Mouse (Mus musculus) monocyte, adult 5-6 weeks (primary cell): ENCODE measurements at regions not wholly inside any gene's neighbourhood (a gene's known extent, or its start where the extent isn't known, plus 50 kb on each side); places are given as distances from the start of the nearest gene placed in this dataset.
A peak's percentile ranks its signal among the peaks of the same experiment; 100 is the strongest.

Source experiments
- ATAC-seq: fragments of 153-309, 156-312 bp; replicated peaks from 2 replicates; pipeline ENCODE4 v1.8.0; 2017; ENCODE audit warnings: mild to moderate bottlenecking; ENCODE audit not compliant: low TSS enrichment, insufficient number of reproducible peaks, severe bottlenecking, poor library complexity, low FRiP score

DNA sequence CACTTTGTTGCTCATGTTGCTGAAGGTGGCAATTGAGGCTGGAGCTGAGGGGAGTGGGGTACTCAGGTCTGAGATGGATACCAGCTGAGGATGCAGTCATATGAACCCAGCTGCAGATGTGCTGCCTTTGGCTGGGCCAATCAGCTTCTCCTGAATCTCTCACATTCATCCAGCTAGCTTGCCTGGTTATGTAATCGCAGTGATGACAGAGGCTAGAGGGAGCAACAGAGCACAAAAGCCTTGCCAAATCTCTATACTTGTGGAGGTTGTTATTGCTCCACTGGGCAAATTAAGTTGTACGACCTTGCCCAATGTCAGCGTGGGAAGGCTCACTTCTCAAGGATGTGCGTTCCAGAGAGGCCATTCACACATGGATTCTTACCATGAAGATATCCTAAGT, 179.5 kb downstream of the Icos start:
- no peak for ATAC-seq

DNA sequence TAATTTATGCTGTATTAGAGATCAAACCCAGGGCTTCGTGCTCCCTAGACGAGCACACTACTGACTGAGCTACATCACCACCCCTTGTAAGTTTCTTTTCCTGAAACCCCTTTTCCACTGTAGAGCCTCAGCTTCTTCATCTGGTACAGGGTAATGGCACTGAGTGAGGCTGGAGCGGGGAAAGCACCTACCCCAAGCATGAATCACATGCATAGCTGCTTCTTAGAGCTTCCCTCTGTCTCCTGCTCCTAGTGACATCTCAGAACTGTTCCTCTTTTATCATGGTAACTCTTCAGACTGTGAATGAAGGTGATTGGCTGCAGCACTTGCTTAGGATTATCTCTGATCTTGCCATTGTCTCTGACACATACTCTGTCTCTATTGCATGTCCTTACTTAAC, 182.8 kb downstream of the Icos start:
- ATAC-seq = no peak

DNA sequence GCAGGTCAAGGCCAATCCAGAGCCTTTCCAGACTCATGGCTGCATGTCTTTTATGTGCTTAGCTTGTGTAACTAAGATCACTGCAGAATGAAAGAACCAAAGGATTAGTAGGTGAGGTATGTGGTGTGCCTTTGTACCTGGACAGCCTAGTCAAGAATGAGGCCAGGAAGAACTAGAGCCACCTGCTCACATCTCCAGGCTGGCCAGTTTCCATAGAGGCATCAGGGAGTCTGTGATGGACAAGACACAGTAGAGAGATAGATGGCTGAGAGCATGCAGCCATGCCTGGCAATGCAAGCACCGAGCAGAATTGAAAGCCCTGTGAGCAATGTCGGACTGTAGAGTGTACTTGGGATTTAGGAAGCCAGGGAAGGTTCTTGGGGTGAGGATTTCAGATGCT, 186.5 kb downstream of the Icos start:
- ATAC-seq = no peak

DNA sequence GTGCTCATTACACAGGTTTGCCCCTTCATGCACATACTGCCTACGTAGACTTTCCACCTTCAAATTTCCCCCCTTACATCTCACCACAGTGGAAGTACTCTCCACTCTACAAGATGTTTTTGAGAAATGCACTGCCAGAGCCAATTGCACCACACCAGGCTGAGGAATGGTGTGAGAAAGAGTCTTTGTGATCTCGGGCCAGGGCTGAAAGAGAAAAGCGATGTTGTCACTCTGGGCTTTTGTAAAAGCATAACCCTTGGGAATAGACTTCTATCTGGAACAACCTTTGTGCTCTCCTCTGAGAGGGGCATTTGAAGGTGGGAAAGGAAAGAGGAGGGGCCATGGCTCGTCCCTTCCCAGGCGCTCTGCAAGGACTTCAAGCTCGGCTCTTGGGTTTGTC, 194.2 kb downstream of the Icos start:
- ATAC-seq = no peak

DNA sequence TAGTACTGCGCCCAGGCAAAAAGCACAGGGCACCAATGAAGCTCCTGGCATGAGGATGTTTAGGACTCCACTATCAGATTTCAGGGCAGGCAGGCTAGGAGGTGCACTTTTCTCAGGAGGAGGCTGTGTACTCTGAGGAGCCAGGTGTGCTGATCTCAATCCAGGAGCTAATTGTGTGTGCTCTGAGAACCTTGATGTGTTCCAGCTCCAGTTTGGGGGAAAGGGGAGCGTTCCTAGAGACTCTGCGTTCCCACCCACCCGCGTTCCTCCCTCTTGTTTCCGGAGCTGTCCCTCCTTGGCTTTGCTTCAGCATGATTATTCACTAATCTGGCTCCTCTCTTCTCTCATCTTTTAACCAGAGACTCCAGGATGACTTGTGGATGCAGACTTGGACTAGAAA, 195.2 kb downstream of the Icos start:
- ATAC-seq = no peak

DNA sequence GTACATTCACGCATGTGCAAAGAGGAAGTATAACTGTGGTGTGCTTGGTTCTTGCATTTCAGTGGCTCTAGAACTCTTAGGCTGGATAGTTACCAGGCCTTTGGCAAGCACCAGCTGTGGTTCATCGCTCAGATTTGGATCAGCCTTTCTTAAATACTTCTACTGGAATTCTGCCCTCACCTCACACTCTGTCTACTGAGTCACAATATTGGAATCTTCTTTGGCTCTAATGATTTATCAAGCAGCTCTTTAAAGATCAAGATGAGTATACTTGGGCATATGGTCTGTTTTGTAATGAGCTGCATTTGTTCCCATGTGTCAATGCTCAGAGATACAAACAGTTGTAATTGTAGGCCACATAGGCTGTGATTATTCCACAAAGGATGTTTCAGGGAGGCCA, 197.5 kb downstream of the Icos start:
- no peak for ATAC-seq

DNA sequence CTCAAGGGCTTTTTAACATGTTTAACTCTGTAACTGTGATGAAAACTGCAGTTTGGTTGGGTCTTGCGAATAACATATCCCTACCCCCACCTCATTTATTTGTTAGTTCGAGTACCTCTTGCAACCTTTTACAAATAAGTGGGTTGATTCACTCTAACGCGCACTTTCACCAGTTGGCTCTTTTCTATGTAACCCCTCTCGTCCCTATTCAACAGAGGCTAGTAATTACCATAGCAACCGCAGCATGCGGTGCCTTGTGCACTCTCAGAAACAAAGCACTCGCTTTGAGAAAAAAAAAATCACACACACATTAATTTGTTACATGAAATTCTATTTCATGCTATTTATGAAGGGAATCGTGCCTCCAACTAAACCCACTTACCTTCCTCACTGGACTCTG, 201.7 kb downstream of the Icos start:
- no peak for ATAC-seq

DNA sequence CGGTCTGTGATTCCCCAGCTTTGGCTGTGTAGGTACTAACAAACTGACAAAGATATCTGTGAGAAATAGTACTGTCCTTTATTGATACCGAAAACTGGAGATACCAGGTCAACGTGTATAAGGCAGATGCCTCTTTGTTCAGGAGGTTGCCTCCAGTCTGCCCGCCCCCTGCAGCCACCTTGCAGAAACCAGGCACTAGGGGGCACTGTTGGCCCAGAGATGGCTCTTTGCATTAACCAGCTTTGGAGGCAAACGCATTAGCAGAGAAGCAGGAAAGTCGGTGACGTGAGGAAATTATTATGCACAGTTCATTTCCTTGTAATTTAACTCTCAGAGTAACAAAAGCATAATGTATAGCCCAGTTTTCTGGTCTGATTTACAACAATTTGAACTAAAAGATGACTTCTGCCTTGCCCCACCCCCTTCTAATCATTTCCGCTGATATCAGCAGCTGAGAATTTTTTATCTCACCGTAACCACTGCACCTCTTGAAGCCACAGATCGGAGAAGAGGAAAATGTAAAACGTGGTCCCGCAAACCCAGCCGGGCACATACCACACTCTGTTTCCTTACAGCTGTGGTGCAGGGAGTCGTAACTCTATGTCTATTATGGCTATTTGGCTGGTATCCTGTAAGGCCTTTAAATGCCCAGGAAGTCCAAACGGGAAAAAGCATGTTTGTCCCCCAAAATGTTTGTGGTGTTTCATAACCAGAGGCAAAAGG, 203.5 kb downstream of the Icos start:
- peak; percentile 63 for ATAC-seq

DNA sequence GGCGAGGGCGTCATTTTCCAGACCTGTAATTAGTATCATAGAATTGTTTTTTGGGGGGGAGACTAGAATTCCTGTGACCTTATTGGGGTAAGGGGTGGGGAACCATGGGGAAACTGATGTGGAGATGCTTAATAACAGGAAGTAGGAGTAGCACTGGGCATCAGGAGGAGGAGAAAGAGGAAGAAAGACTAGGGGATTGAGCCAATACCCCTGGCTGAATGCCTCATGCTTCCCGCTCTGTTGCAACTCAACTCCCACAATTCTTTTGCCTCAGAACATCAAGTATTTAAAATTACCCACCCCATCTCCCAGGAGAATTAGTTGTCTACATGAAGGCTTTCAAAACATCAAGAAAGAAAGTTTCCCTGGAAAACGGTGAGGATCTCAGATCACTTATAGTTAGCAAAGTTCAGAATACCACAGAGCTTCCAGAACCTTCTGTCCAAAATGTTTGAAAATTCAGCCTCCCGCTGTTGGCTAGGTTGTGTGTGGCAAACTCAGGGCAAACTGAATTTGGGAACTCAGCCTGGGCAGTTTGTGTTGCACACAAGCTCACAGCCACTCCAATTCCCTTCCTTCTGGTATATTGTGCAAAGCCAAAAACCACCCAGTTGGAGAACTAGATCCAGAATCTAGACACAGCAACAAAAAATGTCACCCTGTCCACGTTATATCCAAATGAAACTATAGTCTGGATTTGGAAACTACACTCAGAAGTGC, 209.8 kb downstream of the Icos start:
- ATAC-seq = no peak

DNA sequence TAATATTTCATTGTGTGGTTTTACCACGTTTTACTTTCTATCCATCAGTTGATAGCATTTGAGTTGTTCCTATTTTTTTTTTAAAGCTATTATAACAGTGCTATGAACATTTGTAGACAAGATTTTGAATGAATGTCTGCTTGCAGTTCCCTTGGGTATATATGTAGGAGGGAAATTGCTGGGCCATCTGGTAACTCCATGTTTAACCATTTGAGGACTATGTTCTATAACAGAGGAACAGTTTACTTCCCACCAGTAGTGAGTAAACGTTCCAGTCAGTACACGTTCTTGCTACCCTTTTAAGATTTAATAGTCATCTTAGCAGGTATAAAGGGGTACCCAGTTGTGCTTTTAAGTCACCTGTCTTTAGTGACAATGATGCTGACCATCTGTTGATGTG, 213.2 kb downstream of the Icos start:
- no peak for ATAC-seq

DNA sequence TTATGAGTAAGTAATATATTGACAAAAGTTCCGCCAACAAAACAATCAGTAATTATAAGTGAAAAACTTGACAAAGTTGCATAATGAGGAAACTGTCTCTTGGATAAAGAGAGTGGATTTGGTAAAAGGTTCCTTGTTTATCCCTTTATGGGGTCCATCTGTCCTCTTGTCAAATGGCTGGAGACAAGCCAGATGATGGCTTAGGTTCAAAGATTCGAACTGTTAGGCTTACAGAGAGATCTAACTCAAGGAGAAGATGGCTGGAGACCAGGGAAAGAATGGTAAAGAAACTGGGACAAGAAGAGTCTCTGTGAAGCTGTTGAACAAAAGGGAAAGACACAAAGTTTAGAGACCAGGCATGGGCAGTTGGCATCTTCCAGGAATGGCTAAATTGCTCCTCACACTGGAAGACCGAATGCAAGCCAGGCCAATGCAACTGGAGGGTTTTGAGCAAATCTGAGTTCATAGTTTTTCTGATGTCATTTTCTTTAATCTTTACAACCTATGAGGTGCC, 220.9 kb downstream of the Icos start:
- ATAC-seq = no peak

DNA sequence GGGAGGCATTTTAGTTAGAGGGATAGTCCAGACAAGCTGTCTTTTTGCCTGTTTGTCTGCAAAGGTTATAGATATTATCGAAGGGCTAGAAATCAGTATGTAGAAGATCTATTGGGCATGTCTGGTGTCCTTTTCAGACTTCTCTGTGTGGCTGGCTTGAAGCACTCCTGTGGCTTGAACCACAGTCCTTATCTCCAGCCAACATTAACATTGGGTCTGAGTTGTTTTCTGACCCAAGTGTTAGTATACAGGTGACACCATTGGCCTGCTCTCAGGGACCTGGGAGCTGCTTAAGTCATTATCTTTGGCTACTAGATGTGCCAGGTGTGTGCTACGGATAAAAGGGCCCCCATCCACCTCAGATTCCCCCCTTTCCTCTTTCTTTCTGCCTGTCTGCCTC, 223.3 kb downstream of the Icos start:
- ATAC-seq = no peak

DNA sequence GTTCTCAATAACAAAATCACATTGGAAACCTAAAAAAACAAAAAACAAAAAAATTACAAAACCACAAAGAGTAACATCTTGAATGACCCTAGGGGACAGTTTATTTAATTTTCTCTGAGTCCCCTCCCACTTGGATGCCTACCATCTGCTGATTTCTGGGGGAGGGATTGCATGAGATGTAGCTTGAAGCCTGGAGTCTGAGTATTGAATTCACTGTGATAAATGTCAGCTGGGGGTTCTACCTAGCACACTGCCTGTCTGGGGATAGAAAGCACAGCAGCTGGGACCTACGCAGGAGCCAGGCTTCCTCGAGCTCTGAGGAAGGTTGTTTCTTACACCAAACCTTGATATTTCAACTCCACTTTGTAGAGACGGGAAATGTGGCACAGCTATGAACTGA, 224.4 kb downstream of the Icos start:
- ATAC-seq = no peak

DNA sequence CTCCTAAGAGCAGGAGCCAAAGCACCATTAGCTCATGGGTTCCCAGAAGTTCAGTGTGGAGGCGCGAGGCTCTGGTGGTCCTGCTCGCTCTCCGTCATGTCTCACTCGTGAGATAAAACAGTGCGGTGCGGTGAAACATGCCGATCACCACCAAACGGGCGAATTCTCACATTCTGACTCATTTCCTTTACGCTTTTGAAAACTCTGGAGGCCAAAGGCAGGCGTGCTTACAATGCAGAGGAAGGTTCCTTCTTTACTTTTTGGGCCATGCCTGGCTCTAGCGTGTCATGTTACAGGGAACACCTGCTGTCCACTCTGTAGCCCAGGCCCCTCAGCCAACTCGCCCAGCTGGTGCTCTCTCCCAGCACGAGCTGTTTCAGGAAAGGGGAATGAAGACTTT, 225.4 kb downstream of the Icos start:
- no peak for ATAC-seq

DNA sequence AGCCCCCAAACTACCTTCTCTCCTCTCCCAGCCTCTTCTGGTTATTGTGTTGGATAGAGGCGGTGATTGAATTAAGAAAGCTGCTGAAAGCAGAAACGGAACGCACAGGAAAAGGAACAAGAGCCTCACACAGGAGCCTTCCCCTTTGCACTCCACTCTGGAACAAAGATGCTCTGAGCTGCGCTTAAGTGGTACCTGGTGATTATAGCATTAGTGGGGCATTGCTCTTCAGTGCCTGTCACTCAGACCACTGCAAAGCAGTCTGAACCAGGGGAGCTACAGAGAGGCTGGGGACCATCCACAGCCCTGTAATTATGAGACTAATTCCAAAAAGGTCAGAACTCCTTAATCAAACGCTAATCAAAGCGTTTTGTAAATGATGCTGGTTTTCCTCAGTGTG, 225.9 kb downstream of the Icos start:
- no peak for ATAC-seq

DNA sequence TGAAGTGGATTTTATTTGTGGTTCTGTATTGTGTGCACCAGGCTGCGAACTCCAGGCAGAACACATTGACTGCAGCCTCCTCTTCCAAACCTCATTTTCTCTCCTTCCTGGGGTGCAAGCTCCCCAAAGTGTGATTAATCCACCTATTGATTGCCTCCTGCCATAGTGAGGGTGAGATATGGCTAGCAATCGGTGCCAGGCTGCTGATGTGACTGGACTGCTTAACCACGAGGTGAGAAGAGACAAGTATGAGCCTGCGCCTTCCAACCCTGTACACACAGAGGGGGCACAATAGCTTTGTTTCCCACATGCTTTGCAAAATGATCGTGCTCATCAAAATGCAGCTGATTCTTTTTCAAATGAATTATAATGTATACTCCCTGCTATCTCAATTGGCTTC, 227.4 kb downstream of the Icos start:
- ATAC-seq = no peak

DNA sequence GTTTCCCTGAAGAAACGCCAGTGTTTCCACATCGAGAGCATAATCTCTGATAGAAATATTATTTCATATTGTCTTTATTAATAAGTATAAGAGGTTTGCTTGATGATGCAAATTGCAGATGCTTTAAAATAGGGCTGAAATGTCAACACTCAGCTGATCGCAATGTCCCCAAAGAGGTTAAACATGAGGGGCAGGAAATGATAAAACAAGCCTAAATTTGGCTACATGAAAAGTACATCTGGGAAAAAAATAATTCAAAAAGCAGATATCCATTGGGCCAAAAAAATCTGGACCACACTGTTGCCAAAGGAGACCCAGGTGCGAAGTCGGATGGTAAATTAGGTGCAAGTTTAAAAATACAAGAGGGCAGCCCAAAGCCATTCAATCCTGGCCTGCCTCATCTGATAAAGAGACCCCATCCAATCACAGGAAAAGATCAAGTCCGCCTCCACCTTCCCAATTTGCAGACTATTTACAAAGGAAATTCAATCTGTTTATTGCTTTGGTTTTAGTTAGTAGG, 229.2 kb downstream of the Icos start:
- ATAC-seq = no peak

DNA sequence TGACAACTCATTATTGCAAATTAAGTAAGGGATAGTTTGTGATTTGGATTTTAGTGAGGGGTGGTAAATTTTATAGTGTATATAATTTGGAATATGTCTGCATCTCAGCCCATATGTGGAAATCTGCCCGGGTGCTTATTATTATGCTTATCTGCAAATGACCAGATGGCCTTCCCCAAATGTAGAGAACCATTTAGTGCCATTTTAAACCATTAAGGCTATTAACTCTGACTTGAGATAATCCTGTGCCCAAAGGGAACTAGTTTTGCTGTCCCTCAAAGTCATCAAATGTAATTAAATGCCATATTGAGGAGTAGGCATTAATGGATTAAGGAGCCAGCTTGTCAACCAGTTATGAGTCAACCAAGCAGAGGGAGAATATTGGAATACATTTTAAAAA, 230.7 kb downstream of the Icos start:
- no peak for ATAC-seq

DNA sequence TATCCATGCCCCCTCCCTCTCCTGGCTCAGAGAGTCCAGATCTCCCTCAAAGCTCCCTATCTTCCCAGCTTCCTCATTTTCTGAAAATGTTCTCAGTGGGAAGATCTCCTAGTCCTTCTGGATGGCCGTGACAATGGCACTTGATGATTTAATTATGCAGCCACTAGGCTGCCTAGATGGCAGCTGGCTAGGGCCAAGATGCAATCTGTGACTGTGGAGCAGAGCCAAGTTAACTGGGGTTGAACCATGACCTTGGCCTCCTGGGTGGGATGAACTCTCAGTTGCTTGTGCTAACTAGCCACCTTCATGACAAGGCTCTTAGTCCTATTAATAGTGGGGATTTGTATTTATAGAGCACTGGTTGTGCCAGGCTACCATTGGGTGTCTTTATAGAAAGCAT, 243.4 kb downstream of the Icos start:
- no peak for ATAC-seq

DNA sequence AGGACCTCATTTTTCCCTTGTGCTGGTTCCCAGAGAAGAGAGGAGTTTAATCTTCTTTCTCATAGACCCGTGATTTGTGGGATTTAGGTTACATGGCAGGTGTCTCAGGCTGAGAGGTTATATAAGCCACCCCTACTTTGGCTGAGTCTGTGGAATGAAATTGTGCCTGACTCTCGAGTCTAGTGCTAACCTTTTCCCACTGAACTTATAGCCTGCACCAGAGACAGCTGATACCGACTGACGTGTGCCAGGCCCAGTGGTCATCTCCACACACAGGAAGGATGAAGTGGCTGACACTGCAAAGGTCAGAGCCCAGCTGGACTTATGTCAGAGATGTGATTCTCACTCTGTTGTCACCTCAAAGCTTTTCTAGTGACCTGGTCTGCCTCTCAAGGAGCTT, 251.2 kb downstream of the Icos start:
- no peak for ATAC-seq
